Mouse (Mus musculus) myocyte (in vitro differentiated cells): Measurements from ENCODE around the gene Tspan11. TPM values are rescaled to one million over a fixed set of nuclear protein-coding genes. Genes with fewer than 3 reads are reported as not detected.

Source experiments
- H3K27me3 ChIP-seq: one replicate; pipeline ENCODE4 v1.6.1; 2011; ENCODE audit not compliant: control insufficient read depth, insufficient read depth, insufficient read length
- H3K36me3 ChIP-seq: one replicate; pipeline ENCODE4 v1.6.1; 2011; ENCODE audit not compliant: control insufficient read depth, insufficient read depth
- H3K4me2 ChIP-seq: one replicate; pipeline ENCODE4 v1.6.1; 2011; ENCODE audit warnings: low read depth, control low read depth
- H3K4me3 ChIP-seq: one replicate; pipeline ENCODE4 v1.5.1; 2011; ENCODE audit warnings: mild to moderate bottlenecking, control low read depth, moderate library complexity
- H3K79me2 ChIP-seq: one replicate; pipeline ENCODE4 v1.6.1; 2011; ENCODE audit not compliant: control insufficient read depth, insufficient read depth
- H3ac ChIP-seq: one replicate; pipeline ENCODE4 v1.6.1; 2011; ENCODE audit not compliant: control insufficient read depth, insufficient read length
- CEBPB ChIP-seq: IDR thresholded peaks from 2 replicates; pipeline ENCODE4 v1.6.1; 2011; ENCODE audit warnings: mild to moderate bottlenecking, moderate library complexity; ENCODE audit not compliant: poor library complexity, insufficient read depth, severe bottlenecking
- E2F4 ChIP-seq: IDR thresholded peaks from one replicate; pipeline ENCODE4 v1.6.1; 2011; ENCODE audit warnings: mild to moderate bottlenecking, control low read depth, moderate library complexity; ENCODE audit not compliant: insufficient read depth
- MAX ChIP-seq: IDR thresholded peaks from one replicate; pipeline ENCODE4 v1.6.1; 2011; ENCODE audit warnings: low read depth, mild to moderate bottlenecking, control low read depth
- MYOD1 ChIP-seq, 3 experiments: IDR thresholded peaks; one replicate each; pipeline ENCODE4 v1.6.1; 2011; ENCODE audit warnings: control low read depth in 2 of 3, low read depth in 2 of 3, mild to moderate bottlenecking in 2 of 3, moderate library complexity in 1 of 3; ENCODE audit not compliant: insufficient read length in 2 of 3, control insufficient read depth in 1 of 3
- MYOG ChIP-seq, 3 experiments: IDR thresholded peaks; one replicate each; pipeline ENCODE4 v1.6.1; 2011; ENCODE audit warnings: control low read depth in 2 of 3, low read depth in 2 of 3, mild to moderate bottlenecking in 2 of 3; ENCODE audit not compliant: insufficient read length in 2 of 3, control insufficient read depth in 1 of 3, insufficient read depth in 1 of 3
- POLR2A ChIP-seq: IDR thresholded peaks from one replicate; pipeline ENCODE4 v1.6.1; 2011; ENCODE audit warnings: low read depth, mild to moderate bottlenecking, control low read depth, moderate library complexity; ENCODE audit not compliant: insufficient read length
- POLR2AphosphoS2 ChIP-seq: IDR thresholded peaks from one replicate; pipeline ENCODE4 v1.6.1; 2011; ENCODE audit warnings: low read depth, control low read depth; ENCODE audit not compliant: insufficient read length
- REST ChIP-seq: IDR thresholded peaks from one replicate; pipeline ENCODE4 v1.6.1; 2011; ENCODE audit warnings: mild to moderate bottlenecking, control low read depth, moderate library complexity; ENCODE audit not compliant: insufficient read depth, insufficient read length
- SRF ChIP-seq: IDR thresholded peaks from one replicate; pipeline ENCODE4 v1.6.1; 2011; ENCODE audit warnings: low read depth; ENCODE audit not compliant: control insufficient read depth, insufficient read length
- TCF12 ChIP-seq: IDR thresholded peaks from one replicate; pipeline ENCODE4 v1.6.1; 2011; ENCODE audit warnings: mild to moderate bottlenecking, control low read depth; ENCODE audit not compliant: poor library complexity, insufficient read depth, severe bottlenecking
- TCF3 ChIP-seq: IDR thresholded peaks from one replicate; pipeline ENCODE4 v1.6.1; 2011; ENCODE audit warnings: low read depth, control low read depth; ENCODE audit not compliant: insufficient read length
- USF1 ChIP-seq: IDR thresholded peaks from one replicate; pipeline ENCODE4 v1.6.1; 2011; ENCODE audit warnings: low read depth, mild to moderate bottlenecking, control low read depth, moderate library complexity
- polyA plus RNA-seq: library from polyadenylated mRNA; unstranded; fragments of >200 nt; fragmentation: generic; extraction: Trizol; gene quantifications from one replicate; pipeline ENCODE4 v1.2.1, GENCODE M21; 2012; ENCODE audit warnings: missing spikeins

Tspan11 gene
- polyA plus RNA-seq, 1 experiment = 1.6 TPM

- Histone ChIP-seq H3ac (no peak overlapping the region), H3K36me3 (no peaks in the 10 kb centered on the region), H3K4me2 (no peak overlapping the region), H3K27me3 (no peaks in the 10 kb centered on the region), H3K79me2 (no peaks in the 10 kb centered on the region), H3K4me3 (no peak overlapping the region)
- TF ChIP-seq MYOG (IDR thresholded peaks at IDR 0.05; ENCODE audit: control insufficient read depth in 1 of 3, insufficient read depth in 1 of 3, insufficient read length in 2 of 3, low read depth in 2 of 3) (no peak), USF1 (no peak), MAX (no peak), TCF12 (no peak), SRF (no peak), E2F4 (no peak), TCF3 (no peak), MYOD1 (IDR thresholded peaks at IDR 0.05; ENCODE audit: control insufficient read depth in 1 of 3, insufficient read length in 2 of 3, low read depth in 2 of 3) (no peak), POLR2A (no peak), POLR2AphosphoS2 (no peak), REST (no peak), CEBPB (no peak)
Measured at GRCm38 (mm10) chr6:127900062-127900461, 12.7 kb downstream of the Tspan11 start.

GRCm38 (mm10) chr6:127901261-127901660 lies 13.9 kb downstream of the Tspan11 start:
- TF ChIP-seq E2F4 (no peak), SRF (no peak), TCF12 (no peak), POLR2A (no peak), MYOD1 (IDR thresholded peaks at IDR 0.05; ENCODE audit: control insufficient read depth in 1 of 3, insufficient read length in 2 of 3, low read depth in 2 of 3) (no peak), MAX (no peak), USF1 (no peak), POLR2AphosphoS2 (no peak), CEBPB (no peak), TCF3 (no peak), MYOG (IDR thresholded peaks at IDR 0.05; ENCODE audit: control insufficient read depth in 1 of 3, insufficient read depth in 1 of 3, insufficient read length in 2 of 3, low read depth in 2 of 3) (no peak), REST (no peak)
- Histone ChIP-seq H3K4me2 (no peak overlapping the region), H3K79me2 (no peaks in the 10 kb centered on the region), H3ac (no peak overlapping the region), H3K4me3 (no peak overlapping the region), H3K27me3 (no peaks in the 10 kb centered on the region), H3K36me3 (no peaks in the 10 kb centered on the region)

GRCm38 (mm10) chr6:127901669-127902068 lies 14.3 kb downstream of the Tspan11 start:
- Histone ChIP-seq H3ac (no peak overlapping the region), H3K27me3 (no peaks in the 10 kb centered on the region), H3K4me3 (no peak overlapping the region), H3K36me3 (no peaks in the 10 kb centered on the region), H3K4me2 (no peak overlapping the region), H3K79me2 (no peaks in the 10 kb centered on the region)
- TF ChIP-seq SRF (no peak), REST (no peak), TCF12 (no peak), TCF3 (no peak), MAX (no peak), MYOG (IDR thresholded peaks at IDR 0.05; ENCODE audit: control insufficient read depth in 1 of 3, insufficient read depth in 1 of 3, insufficient read length in 2 of 3, low read depth in 2 of 3) (no peak)

- no peak overlapping the region for H3ac ChIP-seq
- TF ChIP-seq TCF12 = no peak
- TF ChIP-seq POLR2AphosphoS2 = no peak
- TF ChIP-seq MAX = no peak
- TF ChIP-seq POLR2A = no peak
- no peak for TF ChIP-seq CEBPB
- TF ChIP-seq SRF = no peak
- no peak for TF ChIP-seq REST
- no peak for TF ChIP-seq E2F4
- no peak for TF ChIP-seq TCF3
- no peak for TF ChIP-seq MYOG (IDR thresholded peaks at IDR 0.05; ENCODE audit: control insufficient read depth in 1 of 3, insufficient read depth in 1 of 3, insufficient read length in 2 of 3, low read depth in 2 of 3)
- TF ChIP-seq USF1 = no peak
- no peak for TF ChIP-seq MYOD1 (IDR thresholded peaks at IDR 0.05; ENCODE audit: control insufficient read depth in 1 of 3, insufficient read length in 2 of 3, low read depth in 2 of 3)
- no peaks in the 10 kb centered on the region for H3K36me3 ChIP-seq
- H3K4me2 ChIP-seq = no peak overlapping the region
- H3K4me3 ChIP-seq = no peak overlapping the region
- H3K27me3 ChIP-seq = no peaks in the 10 kb centered on the region
- H3K79me2 ChIP-seq = no peaks in the 10 kb centered on the region
Measured at GRCm38 (mm10) chr6:127902559-127902958, 15.2 kb downstream of the Tspan11 start.

- Histone ChIP-seq H3ac (no peak overlapping the region), H3K27me3 (no peaks in the 10 kb centered on the region), H3K4me3 (no peak overlapping the region), H3K4me2 (no peak overlapping the region), H3K79me2 (no peaks in the 10 kb centered on the region), H3K36me3 (no peaks in the 10 kb centered on the region)
- no peak for TF ChIP-seq REST
- TF ChIP-seq USF1 = no peak
- TF ChIP-seq TCF12 = no peak
- no peak for TF ChIP-seq E2F4
- TF ChIP-seq CEBPB = no peak
- no peak for TF ChIP-seq POLR2AphosphoS2
- no peak for TF ChIP-seq TCF3
- no peak for TF ChIP-seq MYOD1 (IDR thresholded peaks at IDR 0.05; ENCODE audit: control insufficient read depth in 1 of 3, insufficient read length in 2 of 3, low read depth in 2 of 3)
- TF ChIP-seq SRF = no peak
- no peak for TF ChIP-seq MAX
- TF ChIP-seq POLR2A = no peak
- TF ChIP-seq MYOG (IDR thresholded peaks at IDR 0.05; ENCODE audit: control insufficient read depth in 1 of 3, insufficient read depth in 1 of 3, insufficient read length in 2 of 3, low read depth in 2 of 3) = no peak
Measured at GRCm38 (mm10) chr6:127910638-127911037, 23.2 kb downstream of the Tspan11 start.
